Mouse (Mus musculus) embryo, embryonic 10.5 days (tissue): ENCODE results near the gene Arid3c.
A peak's percentile ranks its signal among the peaks of the same experiment; 100 is the strongest.

Experiments used
- DNase-seq: peaks from one replicate; pipeline ENCODE4 v3.0.0-alpha.2; 2015; ENCODE audit warnings: low spot score

Arid3c gene

GRCm38 (mm10) chr4:41745021-41745420 lies 14.1 kb upstream of the Arid3c start:
- DNase-seq: no peak

- no peak for DNase-seq
These were observed 13.2 kb upstream of the Arid3c start for GRCm38 (mm10) chr4:41744131-41744530.

- peak; percentile 98 for DNase-seq
These were observed 10.2 kb upstream of the Arid3c start for GRCm38 (mm10) chr4:41741158-41741560.

GRCm38 (mm10) chr4:41740380-41741157 lies 9.6 kb upstream of the Arid3c start:
- DNase-seq: peak; percentile 47

GRCm38 (mm10) chr4:41739260-41739659 lies 8.3 kb upstream of the Arid3c start:
- no peak for DNase-seq

- no peak for DNase-seq
These were observed 7.3 kb upstream of the Arid3c start for GRCm38 (mm10) chr4:41738256-41738603.

- peak; percentile 84 for DNase-seq
These were observed 6.8 kb upstream of the Arid3c start for GRCm38 (mm10) chr4:41737602-41738255.

- peak; percentile 52 for DNase-seq
These were observed 3.9 kb downstream of the Arid3c start for GRCm38 (mm10) chr4:41726826-41727621.

GRCm38 (mm10) chr4:41722918-41723351 lies 8.0 kb downstream of the Arid3c start, which contains the start of gene Dctn3:
Gene Dctn3, minus strand, starts transcription at chr4:41723170.
- DNase-seq: peak; percentile 99

GRCm38 (mm10) chr4:41716834-41717233 lies 14.1 kb downstream of the Arid3c start:
- DNase-seq: no peak

GRCm38 (mm10) chr4:41715596-41715995 lies 15.3 kb downstream of the Arid3c start:
- peak; percentile 47 for DNase-seq

- DNase-seq: no peak
These were observed 15.9 kb downstream of the Arid3c start for GRCm38 (mm10) chr4:41715082-41715481.

- DNase-seq: peak; percentile 82
These were observed 16.7 kb downstream of the Arid3c start for GRCm38 (mm10) chr4:41714276-41714675.

- DNase-seq: peak; percentile 92
These were observed 17.5 kb downstream of the Arid3c start, which contains the start of gene Rpp25l for GRCm38 (mm10) chr4:41713197-41714067. Gene Rpp25l, minus strand, starts transcription at chr4:41713534.

- no peak for DNase-seq
These were observed 18.3 kb downstream of the Arid3c start for GRCm38 (mm10) chr4:41712421-41713196.

GRCm38 (mm10) chr4:41711705-41712375 lies 19.1 kb downstream of the Arid3c start:
- no peak for DNase-seq

- no peak for DNase-seq
These were observed 20.7 kb downstream of the Arid3c start for GRCm38 (mm10) chr4:41710229-41710628.

- DNase-seq: peak; percentile 91
These were observed 22.7 kb downstream of the Arid3c start for GRCm38 (mm10) chr4:41708192-41708745.

- DNase-seq: peak; percentile 88
These were observed 23.9 kb downstream of the Arid3c start for GRCm38 (mm10) chr4:41707011-41707535.
